Mouse (Mus musculus) inflammation-experienced regulatory T-cells, adult 6 months (primary cell): ENCODE data around the gene Rhobtb1. TPM values are rescaled to one million over a fixed set of nuclear protein-coding genes. Genes with fewer than 3 reads are reported as not detected.

Experiments
- ATAC-seq: one replicate; pipeline ENCODE4 v1.8.0; 2017
- polyA plus RNA-seq, 3 experiments: library from polyadenylated mRNA; unstranded; fragments of 100-300 nt; shearing (Covaris generic); gene quantifications; one replicate each; pipeline ENCODE4 v1.2.1; 2017

The Rhobtb1 gene
- not detected for polyA plus RNA-seq

GRCm38 (mm10) chr10:69151045-69151444 is at the start of gene Rhobtb1:
Gene Rhobtb1, plus strand, starts transcription at chr10:69151434.
- no peak for ATAC-seq

DNA sequence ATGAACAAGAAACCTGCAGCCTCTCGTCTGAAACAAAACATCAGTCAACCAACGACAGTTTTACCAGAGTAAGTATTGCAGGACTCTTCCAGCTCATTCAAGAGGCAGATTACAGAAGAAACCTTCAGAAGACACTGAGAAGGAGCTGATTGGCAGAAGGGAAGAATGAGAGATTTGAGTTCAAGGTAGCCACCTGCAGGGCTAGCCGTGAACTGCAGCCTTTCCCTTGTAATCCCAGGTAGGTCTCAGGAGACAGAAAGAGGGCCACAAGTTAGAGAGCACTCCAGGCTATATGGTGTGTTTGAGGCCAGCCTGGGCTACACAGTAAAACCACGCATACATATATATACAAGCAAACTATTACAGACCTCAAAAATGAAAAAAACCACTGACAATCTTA is 49.2 kb upstream of the Rhobtb1 start:
- no peak for ATAC-seq

DNA sequence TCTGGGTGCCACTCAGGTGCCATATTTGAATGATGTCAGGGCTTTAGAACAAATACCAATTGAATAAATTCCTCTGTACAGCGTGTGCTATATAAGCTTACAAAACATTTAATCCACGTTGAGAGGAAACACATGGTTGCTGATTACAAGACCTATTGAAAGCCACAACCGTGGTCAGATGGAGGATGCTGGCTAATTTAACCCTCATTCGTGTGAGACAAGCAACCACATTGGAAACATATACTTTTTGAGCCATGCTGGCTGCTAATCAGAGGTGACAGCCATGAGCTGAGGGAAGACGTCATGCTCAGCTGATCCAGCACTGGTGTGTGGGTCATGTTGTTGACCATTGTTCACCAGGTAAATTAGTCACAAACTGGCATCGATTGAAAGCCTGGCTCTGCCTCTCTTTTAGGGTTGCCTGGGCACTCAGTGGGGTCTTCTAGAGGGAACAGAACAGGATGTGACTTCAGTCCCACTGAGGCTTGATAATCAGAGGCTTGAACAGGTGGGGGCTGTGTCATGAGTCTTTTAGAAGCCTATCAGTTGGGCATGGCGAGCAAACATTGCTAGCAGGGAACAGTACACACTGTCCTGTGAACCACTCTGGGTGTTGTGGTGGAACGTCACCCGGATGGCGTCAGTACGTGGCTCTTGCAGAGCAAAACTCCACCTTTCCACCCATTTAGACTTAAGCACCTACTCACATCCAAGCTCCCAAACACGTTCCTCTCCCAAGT is 46.9 kb upstream of the Rhobtb1 start:
- ATAC-seq: no peak

GRCm38 (mm10) chr10:69104883-69105225 is 46.4 kb upstream of the Rhobtb1 start:
- no peak for ATAC-seq

- no peak for ATAC-seq
Measured at GRCm38 (mm10) chr10:69106796-69107195, 44.4 kb upstream of the Rhobtb1 start.

GRCm38 (mm10) chr10:69107253-69107652 is 44.0 kb upstream of the Rhobtb1 start:
- ATAC-seq: no peak

- ATAC-seq: no peak
Measured at GRCm38 (mm10) chr10:69114384-69114783, 36.9 kb upstream of the Rhobtb1 start.

DNA sequence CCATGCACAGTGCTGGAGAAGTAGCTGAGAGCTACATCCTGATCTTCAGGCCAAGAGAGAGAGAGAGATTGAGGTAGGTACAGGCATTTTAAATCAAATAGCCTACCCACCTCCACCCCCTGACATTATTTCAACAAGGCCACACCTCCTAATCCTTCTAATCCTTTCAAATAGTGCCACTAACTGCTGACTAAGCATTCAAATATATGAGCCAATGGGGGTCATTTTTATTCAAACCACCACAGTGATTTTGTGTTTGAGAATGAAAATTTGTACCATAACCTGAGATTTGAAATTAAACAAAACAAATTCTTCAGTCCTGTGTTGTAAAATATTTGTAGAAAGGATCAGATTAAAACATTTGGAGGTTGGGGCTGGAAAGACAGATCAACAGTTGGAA is 33.2 kb upstream of the Rhobtb1 start:
- ATAC-seq: no peak

DNA sequence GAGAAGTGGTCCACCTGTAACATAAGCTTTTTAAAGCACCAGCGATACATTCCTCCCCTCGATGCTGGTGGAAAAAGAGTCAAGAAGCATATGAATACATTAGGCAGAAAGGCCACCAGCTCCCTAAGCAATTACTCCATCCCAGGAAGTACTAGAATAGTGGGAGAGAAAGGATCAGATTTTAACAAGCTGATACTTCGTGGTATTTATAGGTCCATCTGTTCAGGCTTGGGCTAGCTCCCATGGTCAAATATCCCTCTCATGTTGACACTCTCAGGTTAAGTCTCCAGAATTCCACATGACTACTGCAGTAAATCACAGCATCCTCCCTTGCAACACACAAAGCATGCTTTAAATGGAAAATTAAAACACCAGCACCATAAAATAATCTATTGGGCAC is 32.3 kb upstream of the Rhobtb1 start:
- ATAC-seq: no peak

DNA sequence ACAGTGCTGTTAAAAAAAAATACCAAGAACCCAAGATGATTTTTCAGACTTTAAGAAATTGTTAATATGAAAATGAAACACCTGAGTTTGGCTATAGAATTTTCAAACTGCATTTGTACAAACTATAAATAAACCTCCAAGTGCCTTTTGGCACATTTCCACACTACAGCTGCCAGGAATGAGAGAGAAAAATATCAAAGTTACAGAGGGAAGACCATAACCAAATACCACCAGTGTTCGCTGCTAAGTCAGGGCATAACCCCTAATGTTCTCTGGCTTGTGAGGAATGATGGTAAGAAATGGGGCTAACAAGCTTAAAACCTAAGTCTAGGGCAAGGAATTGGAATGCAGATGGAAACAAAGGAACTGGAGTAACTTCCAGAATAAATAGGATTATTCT is 31.8 kb upstream of the Rhobtb1 start:
- ATAC-seq: no peak

- no peak for ATAC-seq
Measured at GRCm38 (mm10) chr10:69126546-69126945, 24.7 kb upstream of the Rhobtb1 start.

DNA sequence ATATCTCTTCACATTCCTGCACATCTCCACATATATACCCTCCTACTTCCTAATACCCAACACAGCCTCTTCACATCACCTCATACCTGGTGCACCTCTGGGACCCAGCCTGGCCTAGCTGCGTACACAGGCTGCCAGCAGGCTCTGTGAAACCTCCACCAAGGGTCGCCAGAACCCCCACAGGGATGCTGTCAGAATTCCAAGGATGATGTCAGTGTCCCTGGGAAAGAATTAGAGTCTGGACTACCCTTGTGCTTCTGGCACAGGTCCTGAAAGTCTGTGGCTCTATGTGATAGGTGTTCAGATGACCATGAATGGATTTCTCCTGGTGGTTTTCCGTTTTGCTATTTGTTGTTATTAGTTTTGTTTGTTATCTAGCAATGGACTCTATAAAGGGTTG is 22.7 kb upstream of the Rhobtb1 start:
- no peak for ATAC-seq

DNA sequence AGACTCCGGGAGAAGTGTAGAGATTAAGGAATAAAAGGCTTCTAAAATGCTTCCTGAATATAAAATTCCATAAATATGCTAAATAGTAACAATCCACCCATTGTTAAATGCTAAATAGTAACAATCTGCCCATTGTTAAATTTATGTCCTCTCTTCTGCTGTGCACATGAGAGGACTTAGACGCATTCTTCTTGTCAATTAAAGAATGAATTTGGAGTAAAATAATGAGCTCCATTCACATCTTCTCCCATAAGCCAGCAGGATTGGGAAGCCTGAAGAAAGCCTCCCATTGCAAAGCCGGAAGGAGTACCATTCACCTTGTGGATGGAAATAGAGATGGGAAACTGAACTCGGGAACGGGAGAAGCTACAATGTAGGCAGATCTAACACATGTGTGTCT is 20.6 kb upstream of the Rhobtb1 start:
- no peak for ATAC-seq

DNA sequence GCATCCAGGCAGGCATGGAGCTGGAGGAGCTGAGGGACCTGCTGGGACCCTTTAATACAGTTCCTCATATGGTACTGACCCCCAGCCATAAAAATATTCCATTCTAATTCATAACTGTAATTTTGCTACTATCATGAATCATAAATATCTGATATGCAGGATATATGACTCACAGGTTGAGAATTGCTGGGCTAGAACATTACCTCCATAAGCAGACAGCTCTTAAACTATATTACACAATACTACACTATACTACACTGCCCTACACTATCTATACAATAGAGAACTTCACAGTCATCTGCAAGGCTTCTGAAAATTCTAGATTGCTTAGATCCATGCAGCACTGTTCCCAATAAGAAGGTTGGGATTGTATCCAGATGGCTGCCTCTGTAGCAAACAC is 16.9 kb upstream of the Rhobtb1 start:
- ATAC-seq: no peak

GRCm38 (mm10) chr10:69136241-69136828 is 14.9 kb upstream of the Rhobtb1 start:
- no peak for ATAC-seq

DNA sequence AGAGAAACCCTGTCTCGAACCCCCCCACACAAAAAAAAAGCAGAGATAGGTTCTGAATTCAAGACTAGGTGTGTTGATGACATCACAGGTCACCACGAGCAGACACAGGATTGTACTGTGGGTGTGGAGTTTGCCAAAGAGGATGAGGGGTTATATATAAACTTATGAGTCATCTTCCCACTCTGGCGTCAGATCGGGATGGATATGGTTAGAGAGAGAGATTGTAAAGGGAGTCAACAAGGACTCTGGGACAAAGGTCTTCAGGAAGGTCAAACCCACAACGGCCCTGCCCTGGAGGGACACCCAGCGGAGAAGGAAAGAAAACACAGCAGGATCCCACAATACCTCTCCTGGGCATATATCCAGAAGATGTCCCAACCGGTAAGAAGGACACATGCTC is 2.0 kb upstream of the Rhobtb1 start:
- no peak for ATAC-seq

DNA sequence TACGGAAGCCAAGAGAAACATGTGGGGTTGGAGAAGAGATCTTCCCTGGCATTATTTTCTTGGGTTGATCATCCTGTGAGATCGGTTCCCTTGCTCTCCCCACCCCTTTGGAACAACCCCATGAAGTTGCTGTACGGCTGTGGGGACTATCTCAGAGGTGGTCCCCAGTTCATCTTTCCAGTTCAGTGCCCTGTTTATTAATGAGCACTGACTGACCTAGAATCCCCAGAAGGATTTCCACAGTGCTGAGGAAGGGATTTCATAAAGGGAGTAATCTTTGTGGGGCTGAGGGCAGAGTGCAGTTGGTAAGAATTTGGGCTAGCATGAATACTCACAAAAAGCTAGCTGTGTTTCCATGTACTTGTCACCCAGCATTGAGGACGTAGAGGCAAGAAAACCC is 1.7 kb downstream of the Rhobtb1 start:
- no peak for ATAC-seq

- ATAC-seq: no peak
Measured at GRCm38 (mm10) chr10:69155428-69156175, 4.4 kb downstream of the Rhobtb1 start.

- no peak for ATAC-seq
Measured at GRCm38 (mm10) chr10:69156462-69156861, 5.2 kb downstream of the Rhobtb1 start.

DNA sequence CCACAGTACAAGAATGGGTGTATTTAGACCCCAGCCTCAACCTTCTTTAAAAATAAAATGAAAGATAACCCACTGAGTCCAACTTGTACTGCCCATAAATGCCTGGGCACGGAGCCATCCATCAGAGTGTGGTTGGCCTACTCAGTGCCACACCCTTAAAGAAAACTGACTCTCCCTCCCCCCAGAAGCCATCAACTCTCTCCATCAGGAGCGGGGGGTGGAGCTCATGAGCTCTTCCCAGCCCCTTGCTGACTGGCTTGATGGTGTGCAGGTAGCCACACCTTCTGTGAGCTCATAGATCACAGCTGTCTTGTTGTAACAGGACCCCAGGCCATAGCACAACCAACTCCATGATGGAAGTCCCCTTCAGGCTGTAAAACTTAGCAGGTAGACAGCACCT is 6.2 kb downstream of the Rhobtb1 start:
- no peak for ATAC-seq

DNA sequence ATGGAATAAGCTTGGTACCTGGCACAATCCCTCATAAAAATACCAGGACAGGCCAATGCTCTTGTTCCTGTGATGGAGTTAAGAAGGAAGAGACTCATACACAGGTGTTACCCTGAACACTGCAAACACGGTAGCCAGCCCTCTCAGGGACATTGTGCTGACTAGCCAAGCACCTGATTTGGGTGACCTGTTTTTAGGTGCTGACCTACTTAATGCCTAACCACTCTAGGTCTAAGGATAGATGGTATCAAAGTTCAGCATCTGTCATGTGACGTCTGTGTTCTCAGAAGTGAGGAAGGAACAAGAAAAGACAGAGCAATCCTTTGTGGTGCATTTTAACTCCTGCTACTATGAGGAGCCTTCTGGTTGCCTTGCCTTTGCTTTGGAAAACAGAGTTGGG is 9.6 kb downstream of the Rhobtb1 start:
- ATAC-seq: peak; percentile 72

GRCm38 (mm10) chr10:69161503-69161902 is 10.3 kb downstream of the Rhobtb1 start:
- ATAC-seq: no peak

- ATAC-seq: no peak
Measured at GRCm38 (mm10) chr10:69162577-69162976, 11.3 kb downstream of the Rhobtb1 start.

GRCm38 (mm10) chr10:69163216-69163615 is 12.0 kb downstream of the Rhobtb1 start:
- no peak for ATAC-seq
